Mouse (Mus musculus): ENCODE results near the gene Kmt5c.
A peak's percentile ranks its signal among the peaks of the same experiment; 100 is the strongest.

Kmt5c gene

DNA sequence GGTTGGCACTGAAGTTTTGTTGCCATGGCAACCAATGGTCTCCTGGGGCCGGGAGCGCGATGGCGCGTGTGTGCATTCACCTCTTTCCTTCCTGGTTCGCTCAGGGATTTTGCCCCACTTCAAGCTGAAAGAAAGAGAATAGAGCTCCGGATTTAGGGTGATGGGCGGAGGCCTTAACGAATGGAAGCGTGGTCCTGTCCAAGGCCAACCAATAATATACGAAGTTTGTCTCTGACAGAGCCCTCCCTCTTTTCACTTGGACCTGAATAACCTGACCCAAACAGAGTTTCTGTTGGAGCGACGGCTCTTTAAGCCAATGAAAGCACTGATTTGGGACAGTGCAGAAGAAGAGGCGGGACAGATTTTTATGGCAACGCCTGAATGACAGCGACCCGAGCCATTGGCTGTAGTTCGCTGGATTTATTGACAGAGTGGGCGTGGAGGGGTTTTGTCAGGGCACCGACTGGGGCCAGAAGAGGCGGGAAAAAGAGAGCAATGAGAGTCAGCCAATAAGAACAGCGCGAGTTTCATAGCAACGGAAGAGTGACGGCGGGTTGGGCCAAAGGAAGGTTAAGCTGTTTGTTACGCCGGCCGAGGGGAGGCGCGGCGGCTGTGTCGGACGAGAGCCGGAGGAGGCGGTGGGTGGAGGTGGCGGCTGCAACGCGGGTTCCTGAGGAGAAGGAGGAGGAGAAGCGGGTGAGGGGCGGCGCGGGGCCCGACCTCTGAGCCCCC is at the start of gene Kmt5c:
Kmt5c (plus strand) TSS at position 572 of the 732 bp plus-strand sequence.
- peak; percentile 95 to 99 for DNase-seq

DNA sequence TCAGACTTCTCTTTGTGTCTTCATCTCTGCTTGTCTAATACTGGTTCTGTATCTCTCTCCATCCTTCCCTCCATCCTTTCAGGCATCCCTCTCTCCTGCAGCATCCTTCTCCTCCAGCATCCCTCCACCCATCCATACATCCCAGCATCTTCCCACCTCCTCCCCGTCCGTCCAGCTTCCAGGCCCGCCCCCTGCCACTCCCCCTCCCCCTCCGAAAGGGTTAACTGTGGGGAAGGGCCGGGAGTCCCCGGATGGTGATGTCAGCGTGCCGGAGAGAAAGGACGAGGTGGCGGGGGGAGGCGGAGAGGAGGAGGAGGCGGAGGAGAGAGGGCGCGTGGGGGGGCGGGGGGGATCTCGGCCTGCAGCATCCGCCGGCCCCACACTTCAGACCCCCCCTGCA is 49.5 kb upstream of the Kmt5c start, which contains the start of gene Brsk1:
Brsk1 (plus strand) TSS at position 218 of the 400 bp plus-strand sequence.
- DNase-seq, result peak; percentile 88 to 90

DNA sequence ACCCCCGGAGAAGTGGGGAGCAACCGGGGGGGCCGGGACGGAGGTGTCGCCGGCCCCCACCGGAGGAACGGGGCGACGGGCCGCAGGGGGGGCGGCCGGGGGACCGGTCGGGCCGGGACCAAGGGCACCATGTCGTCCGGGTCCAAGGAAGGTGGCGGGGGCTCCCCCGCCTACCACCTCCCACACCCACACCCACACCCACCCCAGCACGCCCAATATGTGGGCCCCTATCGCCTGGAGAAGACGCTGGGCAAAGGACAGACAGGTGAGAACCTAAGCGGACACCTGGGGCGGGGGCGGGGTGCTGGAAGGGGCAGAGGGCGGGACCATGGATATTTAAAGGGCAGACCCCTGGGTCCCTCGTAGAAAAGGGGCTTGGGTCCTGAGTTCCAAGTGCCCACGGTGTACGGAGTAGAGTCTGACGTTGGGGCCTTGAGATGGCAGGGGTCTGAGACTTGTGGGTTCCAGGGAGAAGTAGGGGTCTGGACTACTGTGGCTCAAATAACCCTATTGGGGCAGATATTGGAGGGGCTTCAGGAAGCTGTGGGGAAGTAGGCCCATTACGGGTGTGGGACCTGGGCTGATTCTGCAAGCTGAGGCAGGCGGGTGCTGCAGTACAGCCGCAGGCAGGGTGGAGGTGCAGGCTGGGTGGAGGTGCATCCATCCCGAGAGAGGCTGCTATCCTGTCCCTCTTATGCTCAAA is 48.8 kb upstream of the Kmt5c start:
- DNase-seq, result peak; percentile 55 to 60

DNA sequence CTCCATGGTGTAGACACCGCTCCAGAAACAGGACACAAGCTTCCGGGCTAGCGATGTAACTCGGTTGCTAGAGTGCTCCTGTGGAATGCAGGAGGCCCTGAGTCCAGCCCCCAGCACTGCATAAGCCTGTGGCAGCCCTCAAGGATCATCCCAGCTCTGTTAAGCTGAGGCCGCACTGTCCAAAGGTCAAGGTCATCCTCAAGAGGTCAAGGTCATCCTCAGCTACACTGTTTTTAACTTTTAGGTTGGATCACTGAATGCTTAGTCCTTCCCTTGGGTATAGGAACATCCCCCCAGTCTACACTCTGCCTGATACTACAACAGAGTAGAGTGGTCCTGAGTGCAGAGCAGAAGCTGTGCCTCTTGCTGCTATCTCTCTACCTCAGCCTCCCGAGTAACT is 46.9 kb upstream of the Kmt5c start:
- no peak for DNase-seq

DNA sequence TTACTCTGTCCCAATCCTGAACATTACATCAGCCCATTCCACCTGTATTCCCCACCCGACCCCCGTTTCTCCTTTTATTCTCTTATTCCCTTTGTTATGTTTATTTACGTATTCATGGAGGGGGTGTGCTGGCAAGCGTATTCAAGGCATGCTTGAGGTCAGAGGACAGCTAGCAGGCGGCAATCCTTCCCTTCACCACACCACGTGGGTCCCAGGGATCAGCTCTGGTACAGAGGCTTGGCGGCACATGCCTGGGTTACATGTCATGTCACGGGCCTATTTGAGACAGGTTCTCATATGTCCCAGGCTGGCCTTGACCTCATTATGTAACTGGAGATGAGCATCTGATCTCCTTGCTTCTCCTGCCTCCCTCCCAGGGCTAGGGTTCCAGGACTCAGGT is 37.6 kb upstream of the Kmt5c start:
- no peak for DNase-seq

DNA sequence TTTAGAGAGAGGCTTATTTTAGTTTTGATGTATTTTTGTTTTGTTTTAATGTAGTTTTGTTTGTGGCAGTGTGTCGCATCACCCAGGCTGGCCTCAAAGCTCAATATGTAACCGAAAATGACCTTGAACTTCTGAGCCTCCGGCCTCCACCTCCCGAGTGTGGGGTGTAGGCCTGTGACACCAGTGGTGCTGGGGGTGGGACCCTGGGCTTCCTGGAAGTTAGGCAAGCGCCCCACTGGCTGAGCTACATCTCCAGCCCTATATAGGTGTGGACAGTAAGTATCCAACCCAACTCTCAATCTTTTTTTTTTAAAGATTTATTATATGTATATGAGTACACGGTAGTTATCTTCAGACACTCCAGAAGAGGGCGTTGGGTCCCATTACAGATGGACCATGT is 36.7 kb upstream of the Kmt5c start:
- DNase-seq, result no peak

DNA sequence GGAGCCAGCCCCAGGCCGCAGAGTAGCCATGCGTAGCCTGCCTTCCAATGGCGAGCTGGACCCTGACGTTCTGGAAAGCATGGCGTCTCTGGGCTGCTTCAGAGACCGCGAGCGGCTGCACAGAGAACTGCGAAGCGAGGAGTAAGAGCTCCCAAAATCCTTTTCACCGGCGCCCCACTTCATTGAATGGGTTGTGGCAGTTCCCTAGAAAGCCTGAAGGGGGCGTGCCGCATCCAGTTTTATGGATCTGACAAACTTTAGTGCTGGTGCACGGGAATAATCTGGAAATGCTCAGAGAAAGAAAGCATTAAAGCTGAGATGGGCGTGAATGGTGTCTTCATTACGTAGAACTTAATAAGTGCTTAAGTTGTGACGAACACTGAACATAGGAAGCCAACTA is 34.8 kb upstream of the Kmt5c start:
- peak; percentile 32 to 50 for DNase-seq

DNA sequence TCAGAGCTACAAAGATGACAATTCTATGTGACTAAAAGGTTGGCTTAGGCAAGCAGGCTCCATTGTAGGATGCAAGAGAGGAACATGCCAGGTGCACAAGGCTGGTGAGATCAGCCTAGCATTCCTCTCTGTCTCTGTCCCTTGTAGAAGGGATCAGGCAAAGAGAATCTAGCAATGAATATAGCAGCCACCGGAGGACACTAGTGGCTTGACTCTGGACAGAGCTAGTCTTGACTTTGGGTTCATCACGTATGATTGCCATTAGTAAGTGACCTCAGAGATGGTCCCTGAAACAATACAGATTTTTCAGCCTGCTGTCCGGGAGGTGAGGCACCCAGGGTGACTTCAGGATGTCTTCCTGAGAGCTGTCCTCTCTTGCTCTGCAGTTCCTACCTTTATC is 27.3 kb upstream of the Kmt5c start:
- no peak for DNase-seq

DNA sequence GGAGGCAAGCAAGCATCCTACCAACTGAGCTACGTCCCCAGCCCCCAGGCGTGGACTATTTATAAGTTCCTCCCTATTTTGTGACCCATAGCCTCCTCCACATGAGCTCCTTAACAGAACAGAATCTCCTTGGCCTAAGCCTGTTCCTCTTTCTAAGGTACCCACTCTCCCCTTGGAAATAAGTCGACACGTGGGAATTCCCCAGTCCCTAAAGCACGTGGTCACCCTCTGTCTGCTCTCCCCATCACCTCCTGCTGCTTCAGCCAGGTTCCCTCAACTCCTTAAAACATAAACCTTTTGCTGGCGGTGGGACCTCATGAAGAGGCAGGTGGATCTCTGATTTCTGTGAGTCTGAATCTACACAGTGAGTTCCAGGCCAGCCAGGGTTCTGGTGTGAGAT is 23.0 kb upstream of the Kmt5c start:
- DNase-seq, result no peak

DNA sequence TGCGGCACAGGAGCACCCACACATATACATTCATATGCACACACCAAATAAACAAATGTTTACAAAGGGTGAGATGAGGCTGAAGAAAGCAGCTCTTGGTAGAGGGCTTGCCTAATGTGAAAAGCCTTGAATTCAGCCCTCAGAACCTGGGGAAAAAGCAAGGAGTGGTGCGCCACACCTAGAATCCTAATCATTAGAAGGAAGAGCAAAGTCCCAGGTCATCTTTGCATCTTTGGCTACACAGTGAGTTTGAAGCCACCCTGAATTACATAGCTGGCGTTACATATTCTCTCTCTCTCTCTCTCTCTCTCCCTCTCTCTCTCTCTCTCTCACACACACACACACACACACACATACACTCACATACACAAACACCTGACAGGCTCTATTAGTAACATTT is 20.6 kb upstream of the Kmt5c start:
- no peak for DNase-seq

DNA sequence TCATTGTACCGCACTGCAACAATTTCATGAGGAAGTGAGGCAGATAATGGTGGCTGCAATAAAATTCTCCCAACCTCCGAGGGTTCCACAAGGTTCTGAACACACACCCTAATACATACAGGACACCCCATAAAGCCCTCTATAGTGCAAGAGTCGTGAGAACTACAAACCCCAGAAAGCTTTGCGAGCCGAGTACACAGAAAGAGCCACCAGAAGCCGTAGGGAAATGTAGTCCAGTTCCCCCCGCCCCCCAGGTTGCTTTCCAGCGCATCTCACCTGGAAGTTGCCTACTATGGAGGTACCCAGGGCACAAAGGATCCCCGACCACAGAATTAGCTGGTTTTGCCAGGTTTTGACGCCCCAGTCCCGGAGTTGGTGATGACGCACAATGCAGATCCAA is 16.4 kb upstream of the Kmt5c start:
- DNase-seq, result peak; percentile 36 to 69

DNA sequence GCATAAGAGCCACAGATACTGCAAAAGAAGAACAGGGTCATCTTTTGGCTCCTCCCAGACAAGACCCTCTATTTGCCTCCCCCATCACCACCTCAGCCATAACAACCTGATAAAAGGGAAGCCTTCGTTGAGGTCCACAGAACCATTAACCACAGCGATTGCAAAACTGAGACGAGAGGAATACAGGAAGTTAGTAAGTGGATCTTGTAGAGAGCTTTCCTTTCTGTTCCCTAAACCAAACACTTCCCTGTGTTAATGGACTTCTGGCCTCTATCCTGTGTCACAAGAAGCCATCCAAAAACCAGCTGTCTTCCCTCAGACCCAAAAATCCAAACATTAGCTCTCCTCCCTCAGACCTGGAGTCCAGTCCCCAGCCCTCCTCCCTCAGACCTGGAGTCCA is 15.6 kb upstream of the Kmt5c start:
- DNase-seq, result no peak

DNA sequence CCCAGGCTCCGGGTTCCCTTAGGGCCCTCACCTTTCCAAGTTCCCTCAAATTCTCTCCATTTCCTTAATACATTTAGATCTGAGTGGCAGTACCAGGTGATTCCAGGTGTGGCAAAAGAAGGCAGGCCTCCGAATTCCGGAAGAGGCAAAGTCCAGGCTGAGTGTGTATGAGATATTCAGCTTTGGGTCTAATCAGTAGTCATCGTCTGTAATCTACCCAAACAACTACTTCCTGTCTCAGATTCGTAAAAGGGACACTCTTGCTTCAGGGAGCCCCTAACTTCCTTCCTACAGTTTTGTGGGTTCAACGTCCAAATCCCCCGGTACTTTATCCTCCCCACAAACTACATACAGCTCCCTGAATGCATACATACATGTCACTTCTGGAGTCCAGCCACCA is 14.7 kb upstream of the Kmt5c start, which contains the start of gene Tmem150b:
Tmem150b (minus strand) TSS at position 81 of the 400 bp plus-strand sequence.
- no peak for DNase-seq

DNA sequence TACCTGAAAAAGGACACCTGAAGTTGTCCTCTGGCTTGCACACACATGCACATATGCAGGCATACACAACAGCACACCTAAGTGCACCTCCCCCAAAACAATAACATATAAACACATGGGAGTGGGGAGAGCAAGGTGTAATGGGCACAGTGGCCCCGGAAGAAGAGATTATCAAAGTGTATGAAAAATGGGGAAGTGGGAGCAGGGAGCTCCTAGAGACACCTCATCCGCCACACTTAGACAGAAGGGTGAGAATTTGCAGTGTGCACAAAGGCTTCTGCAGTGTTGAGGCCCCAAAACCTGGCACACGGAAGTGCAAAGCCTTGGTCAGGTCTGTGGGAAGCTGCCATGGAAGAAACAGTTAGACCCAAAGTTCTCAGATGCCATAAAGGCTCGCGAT is 8.8 kb upstream of the Kmt5c start:
- no peak for DNase-seq

DNA sequence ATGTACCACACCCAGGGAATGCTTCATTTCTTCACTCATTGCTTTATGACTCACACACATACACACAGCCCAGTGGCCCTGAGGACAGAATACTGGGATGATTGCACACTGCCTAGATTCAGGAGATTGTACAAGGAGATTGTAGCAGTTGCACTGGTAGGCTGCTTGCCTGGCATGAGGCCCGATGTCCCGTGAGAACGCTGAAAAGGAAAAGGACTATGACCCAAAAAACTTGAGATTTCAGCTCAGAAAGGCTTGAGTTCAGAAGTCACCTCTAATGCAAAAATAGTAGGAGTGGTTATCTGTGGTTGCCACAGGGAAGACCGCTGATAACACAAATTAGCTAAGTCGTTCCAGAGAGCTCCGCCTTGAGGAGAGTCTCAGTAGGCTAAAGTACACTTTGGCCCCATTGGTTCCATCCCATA is 6.9 kb upstream of the Kmt5c start:
- DNase-seq, result no peak

DNA sequence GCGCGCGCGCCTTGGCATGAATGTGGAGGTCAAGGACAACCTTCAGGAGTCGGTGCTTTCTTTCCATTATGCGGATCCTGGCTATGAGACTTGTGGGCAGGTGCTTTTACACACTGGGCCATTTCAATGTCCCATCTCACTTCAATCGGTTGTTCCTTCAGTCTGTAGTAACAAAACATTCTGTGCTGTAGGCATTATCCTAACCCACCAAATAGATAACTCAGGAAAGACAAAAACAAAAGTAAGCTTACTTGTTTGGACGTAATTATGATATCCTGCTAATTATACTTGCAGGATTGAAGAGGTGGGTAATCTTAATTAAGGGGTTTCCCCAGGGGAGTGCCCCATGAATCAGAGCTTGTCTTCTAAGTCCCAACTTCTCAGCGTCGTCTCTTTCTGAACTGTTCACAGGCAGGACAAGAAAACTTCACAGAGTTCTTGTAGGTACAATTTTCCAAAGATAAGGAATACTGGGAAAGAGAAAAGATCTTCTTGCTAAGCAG is 823 bp upstream of the Kmt5c start:
- DNase-seq, result no peak

DNA sequence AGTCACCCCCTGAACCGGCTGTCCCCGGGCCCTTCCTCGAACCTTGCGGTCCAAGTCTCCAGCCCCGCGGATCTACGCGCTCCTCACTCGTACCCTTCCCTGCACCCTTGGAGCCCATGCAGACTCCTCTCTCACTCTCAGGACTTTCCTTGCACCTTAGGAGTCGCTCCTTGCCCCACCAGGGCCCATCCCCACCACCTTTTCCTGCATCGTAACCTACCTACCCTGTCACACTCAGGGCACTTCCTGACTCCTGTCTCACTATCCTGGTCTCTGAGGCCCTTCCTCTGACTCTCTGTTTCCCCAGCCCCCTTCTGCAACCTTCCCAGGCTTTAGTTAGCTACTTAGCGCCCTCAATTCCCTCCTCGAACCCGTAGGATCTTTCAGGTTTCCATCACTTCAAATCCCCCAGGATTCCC is 403 bp downstream of the Kmt5c start:
- DNase-seq, result no peak

DNA sequence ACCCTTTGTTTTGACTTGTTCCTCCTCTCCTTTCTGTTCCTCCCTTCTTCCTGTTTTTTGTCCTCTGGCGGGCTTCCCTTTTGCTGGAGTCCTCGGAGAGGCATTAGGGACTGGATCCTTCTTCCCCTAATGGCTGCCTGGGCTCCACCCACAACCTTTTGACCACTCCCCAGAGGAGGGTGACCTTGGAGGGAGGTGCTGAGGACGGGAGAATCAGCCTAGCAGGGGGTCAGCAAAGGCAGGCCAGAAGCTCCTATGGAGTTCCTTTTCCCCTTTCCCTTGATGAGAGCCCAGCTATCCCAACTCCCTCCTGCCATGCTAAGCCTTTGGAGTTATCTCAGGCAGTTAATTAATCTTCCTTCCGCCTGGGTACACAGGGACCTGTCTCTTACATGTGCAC is 1.2 kb downstream of the Kmt5c start:
- DNase-seq, result peak; percentile 75 to 81

DNA sequence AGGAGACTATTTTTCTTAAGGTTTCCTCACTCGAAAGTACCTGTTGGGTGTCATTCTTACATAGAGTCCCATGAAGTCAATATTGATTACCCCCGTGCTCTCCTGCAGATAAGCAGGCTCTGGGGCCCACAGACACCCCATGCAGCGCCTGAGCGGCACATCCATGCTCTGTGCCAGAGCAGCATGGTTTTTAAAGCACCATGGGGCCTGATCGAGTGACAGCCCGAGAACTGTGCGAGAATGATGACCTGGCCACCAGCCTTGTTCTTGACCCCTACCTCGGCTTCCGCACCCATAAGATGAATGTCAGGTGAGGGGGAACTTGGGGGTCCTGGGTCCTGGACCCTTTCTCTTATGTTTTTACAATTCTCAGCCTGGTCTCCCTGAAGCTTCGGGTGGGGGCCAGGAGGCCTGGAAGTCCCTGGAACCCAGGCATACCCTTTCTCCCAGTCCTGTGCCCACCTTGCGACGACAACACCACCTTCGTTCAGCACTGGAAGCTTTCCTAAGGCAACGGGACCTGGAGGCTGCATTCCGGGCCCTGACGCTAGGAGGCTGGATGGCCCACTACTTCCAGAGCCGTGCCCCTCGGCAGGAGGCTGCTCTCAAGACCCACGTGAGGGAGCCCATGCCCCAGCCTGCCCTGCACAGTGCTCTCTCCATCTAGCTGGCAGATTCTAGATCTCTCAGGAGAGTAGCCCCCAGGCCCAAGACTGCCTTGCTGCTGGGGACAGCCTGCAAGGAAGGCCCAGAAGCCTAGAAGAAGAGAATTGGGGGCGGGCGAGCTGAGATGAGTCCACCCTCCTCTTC is 2.0 kb downstream of the Kmt5c start:
- peak; percentile 21 to 33 for DNase-seq

DNA sequence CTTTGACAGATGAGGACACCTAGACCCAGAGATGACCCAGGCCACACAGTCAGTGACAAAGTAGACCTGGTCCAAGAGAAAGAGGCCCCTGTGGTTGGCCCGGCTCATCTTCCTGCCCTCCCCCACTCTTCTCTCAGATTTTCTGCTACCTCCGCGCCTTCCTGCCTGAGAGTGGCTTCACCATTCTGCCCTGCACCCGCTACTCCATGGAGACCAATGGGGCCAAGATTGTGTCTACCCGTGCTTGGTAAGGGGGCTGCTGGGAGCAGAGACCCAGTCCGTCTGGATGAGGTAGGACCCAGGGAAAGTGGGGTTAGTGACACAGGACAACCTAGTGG is 2.5 kb downstream of the Kmt5c start:
- no peak for DNase-seq

DNA sequence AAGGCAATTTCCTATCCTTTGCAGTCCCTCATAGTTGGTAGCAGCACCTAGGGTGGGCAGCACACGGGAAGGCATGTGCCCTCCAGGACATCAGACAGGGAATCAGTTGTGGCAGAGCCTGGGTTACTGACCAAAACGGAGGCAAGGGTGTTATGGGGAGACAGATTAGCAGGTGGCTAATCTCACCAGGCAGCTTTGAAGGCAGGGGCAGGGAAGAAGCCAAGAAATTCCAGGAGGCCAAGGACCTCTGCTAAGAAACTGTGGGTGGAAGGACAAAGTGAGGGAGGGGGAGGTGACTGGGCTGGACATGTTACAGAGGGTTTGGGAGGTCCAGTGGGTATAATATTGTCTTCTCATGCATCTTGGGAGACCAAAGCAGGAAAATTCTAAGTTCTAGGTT is 3.4 kb downstream of the Kmt5c start:
- DNase-seq, result no peak

DNA sequence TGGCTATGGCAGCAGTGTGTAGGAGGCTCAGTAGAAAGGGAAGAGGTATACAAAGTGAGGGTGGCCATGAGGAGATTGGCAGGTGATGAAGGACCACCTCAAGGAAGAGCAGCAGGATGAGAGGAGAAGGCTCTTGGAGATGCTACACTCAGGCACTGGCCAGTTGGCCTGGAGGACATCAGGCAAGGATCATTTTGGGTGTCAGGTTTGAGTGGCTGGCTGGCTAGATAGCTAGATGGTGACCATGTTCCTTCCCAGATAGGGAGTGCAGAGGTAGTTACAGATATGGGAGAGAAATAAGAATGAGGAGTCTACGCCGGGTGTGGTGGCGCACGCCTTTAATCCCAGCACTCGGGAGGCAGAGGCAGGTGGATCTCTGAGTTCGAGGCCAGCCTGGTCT is 5.0 kb downstream of the Kmt5c start:
- DNase-seq, result no peak

DNA sequence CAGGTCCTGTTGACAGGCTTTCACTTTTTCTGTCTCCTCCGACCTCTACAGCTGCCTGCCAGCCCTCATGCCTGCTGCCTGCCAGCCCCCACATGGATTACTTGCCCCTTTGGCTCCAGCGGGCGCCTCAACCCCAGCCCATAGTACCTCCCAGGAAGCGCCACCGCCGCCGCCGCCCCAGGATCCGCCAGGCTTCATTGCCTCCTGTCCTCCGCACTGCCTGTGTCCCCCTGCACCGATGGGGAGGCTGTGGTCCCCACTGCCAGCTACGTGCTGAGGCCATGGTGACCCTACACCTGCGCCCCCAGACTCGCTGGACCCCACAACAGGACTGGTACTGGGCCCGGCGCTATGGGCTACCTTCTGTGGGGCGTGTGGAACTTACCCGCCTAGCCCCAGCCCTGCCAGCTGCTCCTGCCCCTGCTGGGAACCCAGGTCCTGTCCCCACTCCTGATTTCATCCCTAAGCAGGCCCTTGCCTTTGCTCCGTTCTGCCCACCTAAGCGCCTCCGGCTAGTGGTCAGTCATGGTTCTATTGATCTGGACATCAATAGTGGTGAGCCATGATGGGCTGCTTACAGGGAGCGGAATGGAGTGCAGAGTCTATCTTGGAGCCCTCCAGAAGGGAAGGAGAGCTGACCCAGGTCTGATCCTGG is 6.5 kb downstream of the Kmt5c start:
- no peak for DNase-seq

Data from cerebellum, adult 18-20 months (tissue).